Mouse (Mus musculus) adrenal gland, postnatal 14 days (tissue): ENCODE data around the gene Kcnk16. TPM values are rescaled to one million over a fixed set of nuclear protein-coding genes. Genes with fewer than 3 reads are reported as not detected.
A peak's percentile ranks its signal among the peaks of the same experiment; 100 is the strongest.
"Not testable (repeated sequence)": the region's sequence is repeated elsewhere in the genome, so short reads cannot be mapped to it uniquely, and the experiment has no call there.

Source experiments
- DNase-seq: peaks from one replicate; pipeline ENCODE4 v3.0.0; 2021; ENCODE audit warnings: mixed read lengths
- long read RNA-seq, 2 experiments: library from polyadenylated mRNA; stranded (forward); transcript quantifications; one replicate each; pipeline ENCODE4 v2.0.0; 2021
- total RNA-seq: library from RNA; stranded (reverse); gene quantifications from 2 replicates; pipeline ENCODE4 v1.2.3, GENCODE M21; 2021

The Kcnk16 gene
- not detected in 2 replicates for total RNA-seq
- long read RNA-seq, experiment 1: 0 reads
- long read RNA-seq, experiment 2: 0 reads

GRCm38 (mm10) chr14:20269082-20269809, at the start of gene Kcnk16:
TSS of gene Kcnk16 (minus strand) at chr14:20269199.
- no peak for DNase-seq

- no peak for DNase-seq
Measured at GRCm38 (mm10) chr14:20315137-20315536, 46.1 kb upstream of the Kcnk16 start.

- DNase-seq: not testable (repeated sequence)
Measured at GRCm38 (mm10) chr14:20305085-20305484, 36.1 kb upstream of the Kcnk16 start.

- peak; percentile 41 for DNase-seq
Measured at GRCm38 (mm10) chr14:20298131-20298530, 29.1 kb upstream of the Kcnk16 start.

GRCm38 (mm10) chr14:20297616-20298015, 28.6 kb upstream of the Kcnk16 start:
- DNase-seq: no peak

GRCm38 (mm10) chr14:20294947-20295346, 25.9 kb upstream of the Kcnk16 start:
- no peak for DNase-seq

GRCm38 (mm10) chr14:20294117-20294892, 25.3 kb upstream of the Kcnk16 start, which contains the start of gene Nudt13:
TSS of gene Nudt13 (plus strand) at chr14:20294697.
- peak; percentile 89 for DNase-seq

- DNase-seq: no peak
Measured at GRCm38 (mm10) chr14:20291391-20291790, 22.4 kb upstream of the Kcnk16 start.

GRCm38 (mm10) chr14:20268421-20268820, 578 bp downstream of the Kcnk16 start:
- DNase-seq: no peak

- DNase-seq: no peak
Measured at GRCm38 (mm10) chr14:20262346-20262745, 6.7 kb downstream of the Kcnk16 start.

GRCm38 (mm10) chr14:20258185-20259113, 10.6 kb downstream of the Kcnk16 start:
- peak; percentile 87 for DNase-seq

- DNase-seq: no peak
Measured at GRCm38 (mm10) chr14:20250237-20251171, 18.5 kb downstream of the Kcnk16 start.

GRCm38 (mm10) chr14:20248001-20248400, 21.0 kb downstream of the Kcnk16 start:
- DNase-seq: peak; percentile 68

GRCm38 (mm10) chr14:20246811-20247266, 22.2 kb downstream of the Kcnk16 start:
- peak; percentile 82 for DNase-seq

GRCm38 (mm10) chr14:20245861-20246260, 23.1 kb downstream of the Kcnk16 start:
- no peak for DNase-seq

- peak; percentile 36 for DNase-seq
Measured at GRCm38 (mm10) chr14:20245318-20245717, 23.7 kb downstream of the Kcnk16 start.

- DNase-seq: no peak
Measured at GRCm38 (mm10) chr14:20243158-20243557, 25.8 kb downstream of the Kcnk16 start.

GRCm38 (mm10) chr14:20242454-20242853, 26.5 kb downstream of the Kcnk16 start:
- DNase-seq: no peak

GRCm38 (mm10) chr14:20234403-20234802, 34.6 kb downstream of the Kcnk16 start:
- no peak for DNase-seq

GRCm38 (mm10) chr14:20233016-20233980, 35.7 kb downstream of the Kcnk16 start:
- no peak for DNase-seq
